25 mouse cellular contexts compared by ENCODE assay signal in genomic region chr15:4124648-4125047, GRCm38 (mm10).
DNase-seq lines count a peak whose midpoint lies in the region; ATAC-seq lines count a peak whose summit lies in the region.
"Had no signal": no experiment of that assay in that cellular context is flagged by ENCODE, and none has a peak within 500 bp of the region (broad histone marks: within the 10 kb centered on the region; RNA-seq: fewer than 3 reads in every experiment).

No protein-coding gene starts in this region.

- WGBS in neural tube, embryonic 14.5 days: 40% methylated on average over 3 of the region's 3 CpGs

- H3K9ac ChIP-seq in neural tube, embryonic 14.5 days (replicated peaks; ENCODE audit: low read depth, low read length): no peak overlapping the region
- H3K9ac ChIP-seq: forebrain, embryonic 13.5 days; hindbrain, embryonic 12.5 days; liver, embryonic 14.5 days had no signal

- H3K4me3 ChIP-seq in neural tube, embryonic 14.5 days (ENCODE audit: low read depth, low read length): no peak overlapping the region
- H3K4me3 ChIP-seq: forebrain, embryonic 13.5 days; heart, embryonic 10.5 days; hindbrain, embryonic 12.5 days; midbrain, embryonic 10.5 days; myocyte had no signal

- no peak for DNase-seq in neural tube, embryonic 10.5 days (ENCODE audit: extremely low spot score, low spot score)
- peak; percentile 45 for DNase-seq in CD4-positive, CD25-positive, alpha-beta regulatory T cell, adult 2 months (ENCODE audit: low read depth, low spot score)
- DNase-seq in T-cell, adult 2 months (ENCODE audit: low spot score): peak; percentile 60
- peak; percentile 13 for DNase-seq in thymus, postnatal 25 days
- DNase-seq in gastrocnemius, adult 18-20 months (ENCODE audit: low spot score): no peak
- DNase-seq in layer of hippocampus, adult 18-20 months (ENCODE audit: low spot score in 2 of 2): no peak
- DNase-seq: adrenal gland, adult 8-10 months; cerebellum, adult 2 months; cerebellum, postnatal 25 days; gastrocnemius, postnatal 14 days; heart, postnatal 36 days; kidney, adult 11 months; kidney, postnatal 14 days; liver; lung, adult 2 months; lung, postnatal 14 days; right cerebral cortex, postnatal 4 days had no signal

- H3K27ac ChIP-seq in neural tube, embryonic 14.5 days (ENCODE audit: low read depth, low read length): no peak overlapping the region
- H3K27ac ChIP-seq: forebrain, embryonic 13.5 days; heart, embryonic 10.5 days; hindbrain, embryonic 12.5 days; liver, embryonic 14.5 days; midbrain, embryonic 10.5 days; stomach, postnatal 0 days had no signal

- no peaks in the 10 kb centered on the region for H3K9me3 ChIP-seq in neural tube, embryonic 14.5 days (ENCODE audit: control insufficient read depth, low read length)
- H3K9me3 ChIP-seq: forebrain, embryonic 13.5 days; heart, embryonic 10.5 days; hindbrain, embryonic 12.5 days; midbrain, embryonic 10.5 days had no signal

- H3K27me3 ChIP-seq in neural tube, embryonic 14.5 days (ENCODE audit: control insufficient read depth, insufficient read depth, low read length): no peaks in the 10 kb centered on the region
- H3K27me3 ChIP-seq: forebrain, embryonic 13.5 days; hindbrain, embryonic 12.5 days had no signal

- H3K4me2 ChIP-seq in neural tube, embryonic 14.5 days (ENCODE audit: low read depth, low read length): no peak overlapping the region
- H3K4me2 ChIP-seq: forebrain, embryonic 13.5 days; hindbrain, embryonic 12.5 days had no signal

- no peaks in the 10 kb centered on the region for H3K4me1 ChIP-seq in neural tube, embryonic 14.5 days (ENCODE audit: control insufficient read depth, insufficient read depth, low read length)
- H3K4me1 ChIP-seq: forebrain, embryonic 13.5 days; heart, embryonic 10.5 days; hindbrain, embryonic 12.5 days; midbrain, embryonic 10.5 days had no signal

- peaks cover 6% of the 10 kb centered on the region for H3K36me3 ChIP-seq in neural tube, embryonic 14.5 days (ENCODE audit: control insufficient read depth, insufficient read depth, low read length)

- ATAC-seq in neural tube, embryonic 14.5 days (ENCODE audit: low read depth): peak; percentile 56; the same call in 1 of the 2 replicates
- ATAC-seq: forebrain, embryonic 13.5 days had no signal

Comparison
In these comparisons a context has a peak if more than half of its experiments do, and no peak if none do; other contexts are left out.
1. DNase-seq: peak in CD4-positive, CD25-positive, alpha-beta regulatory T cell, adult 2 months (single experiment), T-cell, adult 2 months (single experiment) and thymus, postnatal 25 days (single experiment); none in neural tube, embryonic 10.5 days (single experiment), gastrocnemius, adult 18-20 months (single experiment) and layer of hippocampus, adult 18-20 months (0 of 2).